Mouse (Mus musculus) cerebellum, adult 2 months (tissue): Measurements from ENCODE around the gene Tgm7. TPM values are rescaled to one million over a fixed set of nuclear protein-coding genes. Genes with fewer than 3 reads are reported as not detected.

Source experiments
- DNase-seq, 2 experiments: peaks; one replicate each; pipeline ENCODE4 v3.0.0; 2021
- H3K27ac ChIP-seq: fragments of 200-500 bp; 2 replicates; pipeline ENCODE4 v1.5.1; 2012; ENCODE audit warnings: low read length, control low read depth, inconsistent platforms; ENCODE audit not compliant: insufficient read depth
- H3K27me3 ChIP-seq: fragments of 200-500 bp; 2 replicates; pipeline ENCODE4 v1.6.1; 2012; ENCODE audit warnings: inconsistent platforms, mild to moderate bottlenecking, low read length, moderate library complexity; ENCODE audit not compliant: control insufficient read depth, insufficient read depth
- H3K4me1 ChIP-seq: fragments of 200-500 bp; 2 replicates; pipeline ENCODE4 v1.6.1; 2011; ENCODE audit warnings: low read length; ENCODE audit not compliant: control insufficient read depth, insufficient read depth
- H3K4me3 ChIP-seq: fragments of 200-500 bp; replicated peaks from 2 replicates; pipeline ENCODE3; 2011; ENCODE audit warnings: mild to moderate bottlenecking, low read depth, low read length, control low read depth; ENCODE audit not compliant: insufficient read depth
- CTCF ChIP-seq: fragments of 200-500 bp; IDR thresholded peaks from 2 replicates; pipeline ENCODE4 v1.5.1; 2011; ENCODE audit warnings: low read depth, mild to moderate bottlenecking, control low read depth, low read length, moderate library complexity, borderline replicate concordance; ENCODE audit not compliant: insufficient read depth
- POLR2A ChIP-seq: fragments of 200-500 bp; IDR thresholded peaks from 2 replicates; pipeline ENCODE4 v1.6.1; 2011; ENCODE audit warnings: low read length, control low read depth, borderline replicate concordance; ENCODE audit not compliant: insufficient read depth
- WGBS: fragments of 180-500 bp; shearing (Covaris S2); methylation state at CpG from one replicate; pipeline ENCODE4 v1.1.7; 2018; 5-methylcytosine and 5-hydroxymethylcytosine counted together
- polyA plus RNA-seq: library from polyadenylated mRNA; depleted of rRNA; stranded (reverse); fragments of >200 nt; gene quantifications from 2 replicates; pipeline ENCODE4 v1.2.3, GENCODE M21; 2012; rRNA removed

The Tgm7 gene
- polyA plus RNA-seq, 1 experiment = 1.3 TPM

- Histone ChIP-seq H3K4me1 (no peaks in the 10 kb centered on the region), H3K4me3 (no peak overlapping the region), H3K27ac (no peak overlapping the region), H3K27me3 (no peaks in the 10 kb centered on the region)
- TF ChIP-seq POLR2A = no peak
- no peak for TF ChIP-seq CTCF
- 43% methylated on average over 4 of the region's 4 CpGs for WGBS
- no peak for DNase-seq
These were observed 42.5 kb downstream of the Tgm7 start for GRCm38 (mm10) chr2:121067116-121067515.

DNA sequence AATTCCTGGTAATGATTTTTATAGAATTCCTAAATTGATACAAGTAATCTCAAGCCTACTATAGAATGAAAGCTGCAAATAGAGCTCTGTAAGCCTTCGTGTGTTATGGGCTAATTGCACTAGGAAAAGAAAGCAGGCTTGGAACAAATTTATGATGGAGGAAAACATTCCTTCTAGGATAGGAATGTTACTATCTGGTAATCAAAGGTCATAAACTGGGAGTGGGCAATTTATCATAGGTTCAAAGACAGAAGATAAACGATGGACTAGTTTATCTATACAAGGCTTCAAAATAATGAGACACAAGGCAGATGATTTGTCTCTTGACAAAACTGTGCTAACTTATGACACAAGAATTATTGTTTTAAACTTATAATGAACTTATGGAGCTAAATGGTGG, 48.3 kb downstream of the Tgm7 start:
- DNase-seq = no peak
- 92% methylated on average over 2 of the region's 2 CpGs for WGBS
- Histone ChIP-seq H3K27me3 (no peaks in the 10 kb centered on the region), H3K27ac (no peak overlapping the region), H3K4me3 (no peak overlapping the region), H3K4me1 (no peaks in the 10 kb centered on the region)
- TF ChIP-seq CTCF (no peak), POLR2A (no peak)

- no peak for TF ChIP-seq CTCF
- no peak for TF ChIP-seq POLR2A
- no peaks in the 10 kb centered on the region for H3K27me3 ChIP-seq
- peaks cover 9% of the 10 kb centered on the region; the same call in 1 of the 2 replicates for H3K4me1 ChIP-seq
- 85% methylated on average over 6 of the region's 6 CpGs for WGBS
- no peak overlapping the region for H3K27ac ChIP-seq
- no peak overlapping the region for H3K4me3 ChIP-seq
- no peak for DNase-seq
These were observed 51.6 kb downstream of the Tgm7 start for GRCm38 (mm10) chr2:121057997-121058396.

DNA sequence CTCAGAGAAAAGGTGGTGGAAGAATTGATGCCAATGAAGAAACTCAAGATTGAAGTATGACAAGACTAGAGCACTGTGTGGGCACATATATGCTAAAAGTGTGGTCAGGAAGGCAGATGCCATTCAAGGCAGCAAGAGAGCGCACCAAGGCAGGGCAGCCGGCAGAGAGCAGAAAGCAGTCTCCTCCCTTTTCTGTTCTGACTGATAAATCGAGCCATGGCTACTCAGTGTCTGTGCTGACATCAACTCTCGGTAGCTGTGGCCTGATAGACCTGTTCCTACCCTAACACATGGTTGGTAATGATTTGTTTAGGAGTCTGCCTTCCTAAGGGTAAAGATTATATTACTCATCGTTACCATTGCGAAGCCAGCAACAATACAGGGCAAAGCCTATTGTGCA, 53.7 kb downstream of the Tgm7 start:
- Histone ChIP-seq H3K4me3 (no peak overlapping the region), H3K4me1 (peaks cover 9% of the 10 kb centered on the region; the same call in 1 of the 2 replicates), H3K27me3 (no peaks in the 10 kb centered on the region), H3K27ac (no peak overlapping the region)
- WGBS = 97% methylated on average over 6 of the region's 6 CpGs
- DNase-seq = no peak
- TF ChIP-seq POLR2A (no peak), CTCF (no peak)

DNA sequence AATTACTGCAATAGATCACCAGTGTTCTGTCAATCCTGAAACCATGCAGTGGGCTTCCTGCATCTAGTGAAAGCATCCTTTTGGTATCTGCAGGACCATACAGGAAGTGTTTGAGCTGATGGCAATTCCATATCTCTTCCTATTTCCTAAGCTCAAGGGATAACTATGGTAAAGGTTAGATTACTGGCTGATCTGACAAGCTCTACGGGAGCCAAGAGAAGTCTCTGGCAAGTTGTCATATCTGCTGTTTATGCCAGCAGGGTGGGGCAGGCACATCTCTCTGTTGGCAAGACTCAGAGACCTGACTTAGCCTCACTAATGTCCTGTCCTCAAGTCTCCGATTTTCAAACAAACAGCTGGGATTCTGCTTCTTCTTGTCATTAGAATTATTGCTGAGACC, 55.5 kb downstream of the Tgm7 start:
- H3K27ac ChIP-seq = no peak overlapping the region
- TF ChIP-seq CTCF (no peak), POLR2A (no peak)
- H3K27me3 ChIP-seq = no peaks in the 10 kb centered on the region
- no peak overlapping the region for H3K4me3 ChIP-seq
- peak; percentile 30 to 67 for DNase-seq
- peaks cover 9% of the 10 kb centered on the region; the same call in 1 of the 2 replicates for H3K4me1 ChIP-seq
- 8% methylated on average over 2 of the region's 2 CpGs for WGBS

GRCm38 (mm10) chr2:121052176-121052575, 57.4 kb downstream of the Tgm7 start:
- H3K4me3 ChIP-seq = no peak overlapping the region
- 94% methylated on average over 5 of the region's 5 CpGs for whole genome bisulfite sequencing
- peaks cover 9% of the 10 kb centered on the region; the same call in 1 of the 2 replicates for H3K4me1 ChIP-seq
- no peak for DNase-seq
- TF ChIP-seq CTCF (no peak), POLR2A (no peak)
- no peak overlapping the region for H3K27ac ChIP-seq
- no peaks in the 10 kb centered on the region for H3K27me3 ChIP-seq

- H3K4me3 ChIP-seq = no peak overlapping the region
- H3K4me1 ChIP-seq = no peaks in the 10 kb centered on the region
- H3K27me3 ChIP-seq = no peaks in the 10 kb centered on the region
- TF ChIP-seq CTCF = no peak
- 73% methylated on average over 4 of the region's 4 CpGs for WGBS
- H3K27ac ChIP-seq = no peak overlapping the region
- DNase-seq = no peak
These were observed 63.9 kb downstream of the Tgm7 start for GRCm38 (mm10) chr2:121045653-121046052.

Other genes starting within 250 kb of the Tgm7 start
- gene Ubr1, start 139.1 kb downstream of the Tgm7 start, polyA plus RNA-seq = 24.2 and 32.4 TPM in 2 replicates
- gene Tmem62, start 132.8 kb downstream of the Tgm7 start, polyA plus RNA-seq = 68.0 and 73.6 TPM in 2 replicates
- 155 and 179 TPM in 2 replicates for gene Ccndbp1, start 101.4 kb downstream of the Tgm7 start, polyA plus RNA-seq
- 0.38 and 0.51 TPM in 2 replicates for gene Epb42, start 72.7 kb downstream of the Tgm7 start, polyA plus RNA-seq
- 2.7 and 3.2 TPM in 2 replicates for gene Tgm5, start 24.0 kb downstream of the Tgm7 start, polyA plus RNA-seq
- gene Adal, start 30.6 kb upstream of the Tgm7 start, polyA plus RNA-seq = 26.3 and 26.7 TPM in 2 replicates
- gene Lcmt2, start 30.9 kb upstream of the Tgm7 start, polyA plus RNA-seq = 9.2 and 10.6 TPM in 2 replicates
- 40.2 and 47.4 TPM in 2 replicates for gene Tubgcp4, start 60.9 kb upstream of the Tgm7 start, polyA plus RNA-seq
- gene Zscan29, start 61.3 kb upstream of the Tgm7 start, polyA plus RNA-seq = 6.4 and 6.8 TPM in 2 replicates
- 57.9 and 59.4 TPM in 2 replicates for gene Trp53bp1, start 161.6 kb upstream of the Tgm7 start, polyA plus RNA-seq
- 223 and 254 TPM in 2 replicates for gene Map1a, start 179.8 kb upstream of the Tgm7 start, polyA plus RNA-seq
- gene Ppip5k1, start 245.6 kb upstream of the Tgm7 start, polyA plus RNA-seq = 160 and 183 TPM in 2 replicates
- gene Ckmt1, start 247.9 kb upstream of the Tgm7 start, polyA plus RNA-seq = 504 and 518 TPM in 2 replicates